Mouse (Mus musculus): Measurements from ENCODE around the gene Prkcq. TPM values are rescaled to one million over a fixed set of nuclear protein-coding genes. Genes with fewer than 3 reads are reported as not detected.

The Prkcq gene
- polyA plus RNA-seq (2015; fragmentation: Nextera tagmentation; extraction: Ambion mirVana): 3.0 and 4.4 TPM in 2 replicates

DNA sequence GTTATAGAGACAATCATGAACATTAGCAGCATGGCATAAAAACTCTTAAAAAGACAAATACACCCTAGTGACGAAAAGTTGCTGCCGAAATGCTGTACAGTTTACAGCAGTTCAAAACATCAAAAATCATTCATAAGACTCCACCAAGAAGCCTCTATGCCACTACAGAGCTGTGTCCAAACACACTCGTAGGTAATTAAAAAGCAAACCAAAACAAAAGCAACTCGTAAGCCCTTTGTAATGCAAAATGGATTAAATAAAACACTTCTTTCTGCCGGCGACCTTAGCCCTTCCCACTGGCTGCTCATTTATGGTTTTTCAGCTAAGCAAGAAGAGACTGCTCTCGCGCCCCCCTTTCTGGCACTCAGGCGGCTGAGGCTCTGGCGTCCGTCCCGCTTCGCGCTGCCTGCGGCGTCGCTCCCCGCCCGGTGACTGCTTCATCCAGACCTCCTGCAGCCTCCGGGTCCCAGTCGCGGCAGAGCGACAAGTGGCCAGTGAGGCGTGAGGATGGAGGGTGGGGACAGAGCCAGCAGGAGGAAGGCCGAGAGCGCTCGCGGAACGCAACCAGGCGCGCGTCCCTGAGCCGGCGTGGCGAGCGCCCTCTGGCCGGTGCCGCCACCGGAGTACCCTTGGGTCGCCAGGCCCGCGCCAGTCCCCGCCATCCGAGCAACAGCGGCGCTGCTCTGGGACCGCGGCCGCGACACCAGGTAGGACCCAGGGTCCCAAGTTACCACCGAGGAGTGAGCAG lies at the start of gene Prkcq:
Gene Prkcq (plus strand): TSS at position 355 of the 748 bp plus-strand sequence.
- Histone ChIP-seq H3K9ac (replicated peaks; ENCODE audit: low read depth, low read length) (peak within 1 kb of the TSS; percentile 64), H3K4me1 (replicated peaks; ENCODE audit: control insufficient read depth, insufficient read depth, low read length) (peaks cover 13% of the 10 kb centered on the region), H3K4me2 (ENCODE audit: low read length) (peak within 1 kb of the TSS; percentile 91), H3K27ac (ENCODE audit: low read length) (no peak within 1 kb of the TSS), H3K9me3 (ENCODE audit: control insufficient read depth, low read length) (no peaks in the 10 kb centered on the region), H3K36me3 (ENCODE audit: control insufficient read depth, insufficient read depth) (no peaks in the 10 kb centered on the region), H3K4me3 (replicated peaks; ENCODE audit: low read length) (peak within 1 kb of the TSS; percentile 58), H3K27me3 (replicated peaks; ENCODE audit: control insufficient read depth, insufficient read depth, low read length) (peaks cover 38% of the 10 kb centered on the region)
- ATAC-seq: peak; percentile 92
- WGBS: 1% methylated on average over 51 of the region's 51 CpGs

DNA sequence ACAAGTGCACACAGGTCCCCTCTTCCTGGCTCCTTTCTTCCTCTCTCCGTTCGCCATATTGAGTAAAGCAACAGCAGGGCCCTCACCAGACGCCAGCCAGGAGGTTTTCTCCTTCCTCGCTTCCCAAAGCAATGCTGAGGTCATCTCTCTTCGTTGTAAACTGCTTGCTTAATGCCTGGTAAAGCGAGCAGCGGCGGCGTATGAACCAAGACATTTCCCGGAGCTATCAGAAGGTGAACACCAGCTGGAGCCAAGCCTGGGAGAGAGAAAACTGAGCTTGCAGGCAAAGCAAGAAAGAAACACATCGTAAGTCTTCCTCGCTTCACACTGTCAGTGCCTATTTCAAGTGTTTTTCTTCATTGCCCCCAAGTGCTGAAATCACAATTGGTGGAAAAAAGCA lies 41.0 kb upstream of the Prkcq start:
- 91% methylated on average over 12 of the region's 12 CpGs for WGBS
- no peak for ATAC-seq
- no peak overlapping the region for H3K27ac ChIP-seq (ENCODE audit: low read length)
- H3K36me3 ChIP-seq (ENCODE audit: control insufficient read depth, insufficient read depth): no peaks in the 10 kb centered on the region
- no peak overlapping the region for H3K4me2 ChIP-seq (ENCODE audit: low read length)
- H3K9ac ChIP-seq (replicated peaks; ENCODE audit: low read depth, low read length): no peak overlapping the region
- no peak overlapping the region for H3K4me3 ChIP-seq (replicated peaks; ENCODE audit: low read length)
- H3K4me1 ChIP-seq (replicated peaks; ENCODE audit: control insufficient read depth, insufficient read depth, low read length): no peaks in the 10 kb centered on the region
- no peaks in the 10 kb centered on the region for H3K9me3 ChIP-seq (ENCODE audit: control insufficient read depth, low read length)
- H3K27me3 ChIP-seq (replicated peaks; ENCODE audit: control insufficient read depth, insufficient read depth, low read length): no peaks in the 10 kb centered on the region

DNA sequence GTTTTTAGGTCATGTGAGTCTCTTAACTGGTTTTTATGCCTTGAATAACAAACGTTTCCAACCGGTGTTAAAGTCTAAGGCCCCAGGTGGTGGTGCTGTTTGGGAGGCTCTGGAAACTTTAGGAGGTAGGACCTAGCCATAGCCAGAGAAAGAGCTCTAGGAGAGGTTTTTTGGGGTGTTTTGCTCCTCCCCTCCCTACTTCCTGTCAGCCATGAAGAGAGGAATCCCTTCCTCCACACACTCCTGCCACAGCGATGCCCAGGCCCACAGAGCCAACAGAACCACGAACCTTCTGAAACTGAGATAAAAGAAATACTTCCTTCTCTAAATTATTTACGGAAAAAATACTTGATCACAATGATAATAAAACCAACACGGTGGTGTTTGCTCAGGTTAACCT lies 36.2 kb upstream of the Prkcq start:
- no peaks in the 10 kb centered on the region for H3K4me1 ChIP-seq (replicated peaks; ENCODE audit: control insufficient read depth, insufficient read depth, low read length)
- no peak for ATAC-seq
- no peaks in the 10 kb centered on the region for H3K36me3 ChIP-seq (ENCODE audit: control insufficient read depth, insufficient read depth)
- no peak overlapping the region for H3K9ac ChIP-seq (replicated peaks; ENCODE audit: low read depth, low read length)
- no peaks in the 10 kb centered on the region for H3K9me3 ChIP-seq (ENCODE audit: control insufficient read depth, low read length)
- no peak overlapping the region for H3K4me3 ChIP-seq (replicated peaks; ENCODE audit: low read length)
- H3K27me3 ChIP-seq (replicated peaks; ENCODE audit: control insufficient read depth, insufficient read depth, low read length): no peaks in the 10 kb centered on the region
- H3K4me2 ChIP-seq (ENCODE audit: low read length): no peak overlapping the region
- 81% methylated on average over 6 of the region's 6 CpGs for WGBS
- H3K27ac ChIP-seq (ENCODE audit: low read length): no peak overlapping the region

DNA sequence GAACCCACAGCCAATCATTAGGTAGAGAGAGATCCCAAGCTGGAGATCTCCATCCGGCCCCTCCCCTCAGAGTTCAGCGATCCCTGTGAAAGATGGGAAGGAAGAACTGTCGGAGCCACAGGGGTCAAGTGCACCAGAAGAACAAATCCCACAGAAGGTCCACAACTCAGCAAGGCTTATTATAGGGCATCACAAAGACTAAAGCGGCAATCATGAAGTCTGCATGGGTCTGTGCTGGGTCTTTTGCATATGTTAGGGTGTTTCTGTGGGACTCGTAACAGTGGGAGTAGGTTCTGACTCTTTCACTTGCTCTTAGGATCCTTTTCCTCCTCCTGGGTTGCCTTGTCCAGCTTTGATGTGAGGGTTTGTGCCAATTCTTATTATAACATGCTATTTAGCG lies 33.8 kb upstream of the Prkcq start:
- no peak for ATAC-seq
- no peak overlapping the region for H3K27ac ChIP-seq (ENCODE audit: low read length)
- H3K9ac ChIP-seq (replicated peaks; ENCODE audit: low read depth, low read length): no peak overlapping the region
- H3K36me3 ChIP-seq (ENCODE audit: control insufficient read depth, insufficient read depth): no peaks in the 10 kb centered on the region
- WGBS: 96% methylated on average over 6 of the region's 6 CpGs
- 0 out of 2 replicates have a peak, but pooled peaks cover 3% of the 10 kb centered on the region for H3K27me3 ChIP-seq (replicated peaks; ENCODE audit: control insufficient read depth, insufficient read depth, low read length)
- no peaks in the 10 kb centered on the region for H3K9me3 ChIP-seq (ENCODE audit: control insufficient read depth, low read length)
- H3K4me3 ChIP-seq (replicated peaks; ENCODE audit: low read length): no peak overlapping the region
- no peaks in the 10 kb centered on the region for H3K4me1 ChIP-seq (replicated peaks; ENCODE audit: control insufficient read depth, insufficient read depth, low read length)
- no peak overlapping the region for H3K4me2 ChIP-seq (ENCODE audit: low read length)

DNA sequence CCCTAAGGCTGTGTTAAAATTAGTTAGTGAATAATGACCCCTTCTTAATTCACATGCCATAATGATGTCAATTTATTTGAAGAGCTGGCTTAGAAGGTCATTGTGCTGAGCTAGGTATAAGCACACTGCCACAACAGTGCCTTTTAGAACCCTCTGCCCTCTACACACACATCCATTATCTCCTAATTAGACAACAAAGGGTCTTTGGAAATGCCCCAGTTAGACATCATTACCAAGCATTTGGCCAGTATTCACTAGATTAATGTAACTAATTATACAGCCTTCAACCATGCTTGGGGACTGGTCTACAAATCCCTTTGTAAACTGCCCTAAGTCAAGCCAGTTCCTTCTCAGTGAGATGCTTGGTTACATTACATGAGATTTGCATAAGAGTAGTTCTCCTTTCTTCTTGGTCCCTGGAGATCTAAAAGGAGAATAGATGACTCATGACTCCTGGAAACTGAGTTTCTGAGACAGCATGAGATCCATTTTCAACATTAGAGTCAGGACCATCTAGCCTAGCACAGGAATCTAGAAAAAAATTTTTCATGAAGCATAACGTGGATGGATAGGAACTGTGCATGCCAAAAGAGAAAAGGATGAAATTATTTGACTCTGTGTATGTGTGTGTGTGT lies 32.3 kb upstream of the Prkcq start:
- no peaks in the 10 kb centered on the region for H3K9me3 ChIP-seq (ENCODE audit: control insufficient read depth, low read length)
- no peak overlapping the region for H3K9ac ChIP-seq (replicated peaks; ENCODE audit: low read depth, low read length)
- 0 out of 2 replicates have a peak, but pooled peaks have one; percentile 20 for ATAC-seq
- no peaks in the 10 kb centered on the region for H3K4me1 ChIP-seq (replicated peaks; ENCODE audit: control insufficient read depth, insufficient read depth, low read length)
- 79% methylated on average over 1 of the region's 1 CpGs for WGBS
- no peaks in the 10 kb centered on the region for H3K36me3 ChIP-seq (ENCODE audit: control insufficient read depth, insufficient read depth)
- H3K4me2 ChIP-seq (ENCODE audit: low read length): no peak overlapping the region
- H3K27ac ChIP-seq (ENCODE audit: low read length): no peak overlapping the region
- H3K4me3 ChIP-seq (replicated peaks; ENCODE audit: low read length): no peak overlapping the region
- H3K27me3 ChIP-seq (replicated peaks; ENCODE audit: control insufficient read depth, insufficient read depth, low read length): 0 out of 2 replicates have a peak, but pooled peaks cover 3% of the 10 kb centered on the region

DNA sequence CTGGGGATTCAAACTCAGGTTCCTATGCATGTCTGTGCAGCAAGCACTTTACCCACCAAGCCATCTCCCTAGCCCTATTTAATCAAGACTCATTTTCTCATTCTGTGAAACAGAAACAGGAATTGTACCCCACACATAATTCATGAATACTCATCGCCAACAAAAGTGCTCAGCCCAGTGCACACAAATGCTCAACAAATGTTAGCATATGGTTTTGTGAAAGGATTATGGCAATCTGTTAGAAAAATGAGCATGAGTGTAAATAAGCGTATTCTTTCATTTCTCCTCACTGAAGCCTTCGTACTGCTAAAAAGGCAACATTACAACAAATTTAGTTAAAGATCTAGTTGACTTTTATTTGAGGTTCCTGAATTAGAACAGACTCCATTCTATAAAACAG lies 31.5 kb upstream of the Prkcq start:
- ATAC-seq: peak; percentile 67; the same call in 1 of the 2 replicates
- 61% methylated on average over 3 of the region's 3 CpGs for WGBS
- no peaks in the 10 kb centered on the region for H3K4me1 ChIP-seq (replicated peaks; ENCODE audit: control insufficient read depth, insufficient read depth, low read length)

DNA sequence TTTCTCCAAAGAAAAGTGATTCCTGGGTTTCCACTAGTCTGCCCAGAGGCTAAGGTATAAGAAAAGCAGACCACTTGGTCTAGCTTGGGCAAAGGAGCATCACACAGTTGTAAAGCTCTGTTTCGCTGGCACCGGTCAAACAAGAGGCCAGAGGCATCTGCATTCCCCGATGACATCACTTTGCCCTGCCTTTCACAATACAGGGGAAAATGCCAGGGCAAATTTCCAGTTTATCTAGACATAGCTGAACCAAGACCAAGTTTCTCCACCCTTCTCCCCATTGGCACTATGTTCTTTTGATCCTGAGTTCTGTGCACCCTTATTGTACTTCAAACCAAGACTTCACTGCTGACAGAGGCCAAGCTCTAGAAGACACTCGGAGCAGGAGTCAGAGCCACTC lies 22.8 kb upstream of the Prkcq start:
- Histone ChIP-seq H3K9ac (replicated peaks; ENCODE audit: low read depth, low read length) (no peak overlapping the region), H3K4me3 (replicated peaks; ENCODE audit: low read length) (no peak overlapping the region), H3K4me1 (replicated peaks; ENCODE audit: control insufficient read depth, insufficient read depth, low read length) (no peaks in the 10 kb centered on the region), H3K4me2 (ENCODE audit: low read length) (no peak overlapping the region), H3K27ac (ENCODE audit: low read length) (no peak overlapping the region), H3K27me3 (replicated peaks; ENCODE audit: control insufficient read depth, insufficient read depth, low read length) (0 out of 2 replicates have a peak, but pooled peaks cover 3% of the 10 kb centered on the region), H3K9me3 (ENCODE audit: control insufficient read depth, low read length) (no peaks in the 10 kb centered on the region), H3K36me3 (ENCODE audit: control insufficient read depth, insufficient read depth) (no peaks in the 10 kb centered on the region)
- ATAC-seq: no peak
- 82% methylated on average over 4 of the region's 4 CpGs for WGBS

More for the DNA sequence above, 31.5 kb upstream of the Prkcq start:
- no peak overlapping the region for H3K27ac ChIP-seq (ENCODE audit: low read length)
- no peaks in the 10 kb centered on the region for H3K9me3 ChIP-seq (ENCODE audit: control insufficient read depth, low read length)
- no peak overlapping the region for H3K4me2 ChIP-seq (ENCODE audit: low read length)
- H3K9ac ChIP-seq (replicated peaks; ENCODE audit: low read depth, low read length): no peak overlapping the region
- no peak overlapping the region for H3K4me3 ChIP-seq (replicated peaks; ENCODE audit: low read length)
- 0 out of 2 replicates have a peak, but pooled peaks cover 3% of the 10 kb centered on the region for H3K27me3 ChIP-seq (replicated peaks; ENCODE audit: control insufficient read depth, insufficient read depth, low read length)
- no peaks in the 10 kb centered on the region for H3K36me3 ChIP-seq (ENCODE audit: control insufficient read depth, insufficient read depth)

DNA sequence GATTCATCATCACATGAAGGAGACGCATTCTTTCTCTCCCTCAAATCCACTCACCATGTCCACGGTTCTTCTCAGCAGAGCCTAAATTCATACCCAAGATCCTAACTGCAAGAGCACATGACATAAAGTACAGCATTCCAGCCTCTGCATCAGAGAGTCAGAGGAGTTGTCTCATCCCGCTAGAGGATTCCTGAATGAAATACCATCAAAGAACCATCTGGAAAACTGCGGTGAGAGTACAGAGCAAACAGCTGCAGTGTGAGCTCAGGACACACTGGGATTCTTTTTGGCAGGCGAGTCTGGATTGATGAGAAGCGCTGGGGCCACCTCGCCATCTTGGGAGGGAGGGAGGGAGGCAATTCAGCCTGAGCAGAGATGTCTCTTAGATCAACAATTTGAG lies 20.9 kb upstream of the Prkcq start:
- Histone ChIP-seq H3K9ac (replicated peaks; ENCODE audit: low read depth, low read length) (no peak overlapping the region), H3K27me3 (replicated peaks; ENCODE audit: control insufficient read depth, insufficient read depth, low read length) (0 out of 2 replicates have a peak, but pooled peaks cover 3% of the 10 kb centered on the region), H3K9me3 (ENCODE audit: control insufficient read depth, low read length) (no peaks in the 10 kb centered on the region), H3K4me2 (ENCODE audit: low read length) (no peak overlapping the region), H3K27ac (ENCODE audit: low read length) (no peak overlapping the region), H3K36me3 (ENCODE audit: control insufficient read depth, insufficient read depth) (no peaks in the 10 kb centered on the region), H3K4me3 (replicated peaks; ENCODE audit: low read length) (no peak overlapping the region), H3K4me1 (replicated peaks; ENCODE audit: control insufficient read depth, insufficient read depth, low read length) (no peaks in the 10 kb centered on the region)
- no peak for ATAC-seq
- WGBS: 80% methylated on average over 7 of the region's 7 CpGs

DNA sequence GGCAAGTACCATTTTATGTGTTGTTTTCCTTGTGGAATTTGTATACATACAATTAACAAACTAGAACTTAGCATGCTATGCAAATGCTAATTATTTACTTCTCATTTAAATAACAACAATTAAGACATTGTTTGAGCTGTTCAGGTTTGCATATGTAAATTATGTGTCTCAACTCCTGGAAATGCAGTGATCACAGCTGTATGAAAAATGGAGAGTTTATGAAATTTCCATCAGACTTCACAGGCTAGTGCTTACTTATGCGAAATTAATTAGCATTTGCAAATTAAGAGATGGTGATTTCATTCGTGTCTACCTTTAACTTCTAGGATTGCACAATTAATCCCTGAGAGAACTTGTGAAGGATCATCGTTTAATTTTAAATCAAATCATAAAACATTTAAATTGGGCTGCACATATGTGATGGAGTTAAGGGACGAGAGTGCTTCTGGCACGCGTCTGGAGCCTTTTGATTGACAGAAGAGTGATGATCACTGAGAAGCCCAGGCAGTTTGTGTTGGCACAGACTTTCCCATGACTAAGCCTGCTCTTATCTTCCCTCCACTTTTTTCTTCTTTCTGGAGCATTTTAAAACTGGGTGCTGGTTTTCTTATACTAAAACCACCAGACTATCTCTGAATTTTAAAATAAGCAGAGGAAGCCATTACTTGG lies 20.1 kb upstream of the Prkcq start:
- no peaks in the 10 kb centered on the region for H3K9me3 ChIP-seq (ENCODE audit: control insufficient read depth, low read length)

More for the DNA sequence above, 20.1 kb upstream of the Prkcq start:
- Histone ChIP-seq H3K4me2 (ENCODE audit: low read length) (no peak overlapping the region), H3K27ac (ENCODE audit: low read length) (no peak overlapping the region), H3K27me3 (replicated peaks; ENCODE audit: control insufficient read depth, insufficient read depth, low read length) (0 out of 2 replicates have a peak, but pooled peaks cover 3% of the 10 kb centered on the region), H3K9ac (replicated peaks; ENCODE audit: low read depth, low read length) (no peak overlapping the region), H3K36me3 (ENCODE audit: control insufficient read depth, insufficient read depth) (no peaks in the 10 kb centered on the region), H3K4me1 (replicated peaks; ENCODE audit: control insufficient read depth, insufficient read depth, low read length) (no peaks in the 10 kb centered on the region), H3K4me3 (replicated peaks; ENCODE audit: low read length) (no peak overlapping the region)
- 44% methylated on average over 6 of the region's 6 CpGs for WGBS
- peak; percentile 78; the same call in 1 of the 2 replicates for ATAC-seq
